Mouse (Mus musculus) intestine, embryonic 14.5 days (tissue): ENCODE results near the gene Gm49776. TPM values are rescaled to one million over a fixed set of nuclear protein-coding genes. Genes with fewer than 3 reads are reported as not detected.

Experiments used
- ATAC-seq: fragments of 200-750 bp; cut with Nextera tagmentation; replicated peaks from 2 replicates; pipeline ENCODE4 v1.8.0; 2017; ENCODE audit warnings: low read depth, moderate number of reproducible peaks, moderate TSS enrichment, moderate library complexity; ENCODE audit not compliant: low FRiP score, low TSS enrichment
- DNase-seq: peaks from one replicate; pipeline ENCODE4 v3.0.0-alpha.2; 2018; ENCODE audit warnings: low spot score
- H3K27ac ChIP-seq: fragments of 300-500 bp; sonication (generic); 2 replicates; pipeline ENCODE4 v1.5.1; 2014; ENCODE audit warnings: low read depth, mild to moderate bottlenecking, control low read depth
- H3K27me3 ChIP-seq: fragments of 300-500 bp; sonication (generic); replicated peaks from 2 replicates; pipeline ENCODE4 v1.6.1; 2014; ENCODE audit warnings: low read length, control low read depth; ENCODE audit not compliant: control insufficient read depth, insufficient read depth
- H3K36me3 ChIP-seq: fragments of 300-500 bp; sonication (generic); 2 replicates; pipeline ENCODE4 v1.6.1; 2014; ENCODE audit warnings: low read length, control low read depth; ENCODE audit not compliant: control insufficient read depth, insufficient read depth
- H3K4me1 ChIP-seq: fragments of 300-500 bp; sonication (generic); replicated peaks from 2 replicates; pipeline ENCODE4 v1.6.1; 2014; ENCODE audit warnings: low read length, control low read depth, mixed read lengths; ENCODE audit not compliant: control insufficient read depth, insufficient read depth
- H3K4me2 ChIP-seq: fragments of 300-500 bp; sonication (generic); 2 replicates; pipeline ENCODE4 v1.6.1; 2014; ENCODE audit warnings: low read length
- H3K4me3 ChIP-seq: fragments of 300-500 bp; sonication (generic); 2 replicates; pipeline ENCODE4 v1.5.1; 2014; ENCODE audit warnings: low read depth, low read length, control low read depth, mixed read lengths
- H3K9ac ChIP-seq: fragments of 300-500 bp; sonication (generic); 2 replicates; pipeline ENCODE4 v1.6.1; 2014; ENCODE audit warnings: mild to moderate bottlenecking, low read length
- H3K9me3 ChIP-seq: fragments of 300-500 bp; sonication (generic); 2 replicates; pipeline ENCODE4 v1.6.1; 2016; ENCODE audit warnings: low read length, control low read depth; ENCODE audit not compliant: control insufficient read depth
- WGBS: fragments of 180-500 bp; shearing (Covaris S2); extraction: QIAGEN DNeasy Blood & Tissue Kit; methylation state at CpG from one replicate; pipeline ENCODE4 v1.1.7; 2014; 5-methylcytosine and 5-hydroxymethylcytosine counted together
- polyA plus RNA-seq: library from polyadenylated mRNA; unstranded; fragments of >200 nt; fragmentation: Nextera tagmentation; extraction: Ambion mirVana; gene quantifications from 2 replicates; pipeline ENCODE4 v1.2.1, GENCODE M21; 2014

Gene Gm49776
- polyA plus RNA-seq, 1 experiment from 2014 or later = not detected

GRCm38 (mm10) chr16:18218580-18218996 is 39.5 kb downstream of the Gm49776 start:
- no peak overlapping the region for H3K4me2 ChIP-seq
- H3K9me3 ChIP-seq = no peaks in the 10 kb centered on the region
- no peak overlapping the region for H3K9ac ChIP-seq
- WGBS = 71% methylated on average over 9 of the region's 9 CpGs
- peaks cover 16% of the 10 kb centered on the region; the same call in 1 of the 2 replicates for H3K36me3 ChIP-seq
- ATAC-seq (no peak), DNase-seq (no peak)
- no peak overlapping the region for H3K4me3 ChIP-seq
- H3K27ac ChIP-seq = no peak overlapping the region
- no peaks in the 10 kb centered on the region for H3K27me3 ChIP-seq
- peaks cover 10% of the 10 kb centered on the region for H3K4me1 ChIP-seq

GRCm38 (mm10) chr16:18217579-18217978 is 40.5 kb downstream of the Gm49776 start, which contains the start of gene Ccdc188:
Ccdc188 (plus strand) TSS chr16:18217879.
- ATAC-seq (no peak), DNase-seq (no peak)
- H3K27ac ChIP-seq = no peak within 1 kb of the TSS
- peaks cover 10% of the 10 kb centered on the region for H3K4me1 ChIP-seq
- no peaks in the 10 kb centered on the region for H3K9me3 ChIP-seq
- H3K27me3 ChIP-seq = no peaks in the 10 kb centered on the region
- H3K4me2 ChIP-seq = no peak within 1 kb of the TSS
- no peak within 1 kb of the TSS for H3K9ac ChIP-seq
- no peak within 1 kb of the TSS for H3K4me3 ChIP-seq
- WGBS = 87% methylated on average over 4 of the region's 4 CpGs
- H3K36me3 ChIP-seq = peaks cover 7% of the 10 kb centered on the region; the same call in 1 of the 2 replicates

- Histone ChIP-seq H3K27ac (no peak overlapping the region), H3K9ac (no peak overlapping the region), H3K27me3 (no peaks in the 10 kb centered on the region), H3K4me3 (no peak overlapping the region), H3K36me3 (no peaks in the 10 kb centered on the region), H3K9me3 (no peaks in the 10 kb centered on the region), H3K4me1 (peaks cover 7% of the 10 kb centered on the region), H3K4me2 (no peak overlapping the region)
- DNase-seq (no peak), ATAC-seq (no peak)
- WGBS = 74% methylated on average over 7 of the region's 7 CpGs
These were observed 43.3 kb downstream of the Gm49776 start for GRCm38 (mm10) chr16:18214858-18215257.

GRCm38 (mm10) chr16:18213689-18214088 is 44.4 kb downstream of the Gm49776 start:
- no peak overlapping the region for H3K27ac ChIP-seq
- ATAC-seq (peak; percentile 11), DNase-seq (no peak)
- no peak overlapping the region for H3K4me2 ChIP-seq
- no peaks in the 10 kb centered on the region for H3K36me3 ChIP-seq
- H3K27me3 ChIP-seq = no peaks in the 10 kb centered on the region
- H3K9ac ChIP-seq = no peak overlapping the region
- H3K9me3 ChIP-seq = no peaks in the 10 kb centered on the region
- H3K4me1 ChIP-seq = 0 out of 2 replicates have a peak, but pooled peaks cover 4% of the 10 kb centered on the region
- no peak overlapping the region for H3K4me3 ChIP-seq
- WGBS = 40% methylated on average over 6 of the region's 6 CpGs

GRCm38 (mm10) chr16:18211417-18212171 is 46.5 kb downstream of the Gm49776 start:
- Histone ChIP-seq H3K27me3 (no peaks in the 10 kb centered on the region), H3K4me2 (no peak overlapping the region), H3K27ac (no peak overlapping the region), H3K36me3 (no peaks in the 10 kb centered on the region), H3K4me1 (0 out of 2 replicates have a peak, but pooled peaks cover 4% of the 10 kb centered on the region), H3K4me3 (no peak overlapping the region), H3K9ac (no peak overlapping the region), H3K9me3 (no peaks in the 10 kb centered on the region)
- ATAC-seq (peak; percentile 53), DNase-seq (peak; percentile 97)
- 43% methylated on average over 10 of the region's 10 CpGs for WGBS

- H3K4me2 ChIP-seq = no peak overlapping the region
- no peak overlapping the region for H3K4me3 ChIP-seq
- H3K27ac ChIP-seq = no peak overlapping the region
- 23% methylated on average over 8 of the region's 8 CpGs for WGBS
- DNase-seq (peak; percentile 83), ATAC-seq (peak; percentile 36; the same call in 1 of the 2 replicates)
- 0 out of 2 replicates have a peak, but pooled peaks cover 4% of the 10 kb centered on the region for H3K4me1 ChIP-seq
- no peaks in the 10 kb centered on the region for H3K9me3 ChIP-seq
- no peaks in the 10 kb centered on the region for H3K27me3 ChIP-seq
- H3K9ac ChIP-seq = no peak overlapping the region
- H3K36me3 ChIP-seq = no peaks in the 10 kb centered on the region
These were observed 47.3 kb downstream of the Gm49776 start for GRCm38 (mm10) chr16:18210701-18211416.

GRCm38 (mm10) chr16:18203430-18204091 is 54.6 kb downstream of the Gm49776 start:
- DNase-seq = no peak
- WGBS = 57% methylated on average over 7 of the region's 7 CpGs
- no peak for ATAC-seq

GRCm38 (mm10) chr16:18202061-18202460 is 56.1 kb downstream of the Gm49776 start:
- H3K27ac ChIP-seq = no peak overlapping the region
- WGBS = 92% methylated on average over 1 of the region's 1 CpGs
- no peaks in the 10 kb centered on the region for H3K4me1 ChIP-seq
- H3K4me3 ChIP-seq = no peak overlapping the region
- no peaks in the 10 kb centered on the region for H3K27me3 ChIP-seq
- DNase-seq (no peak), ATAC-seq (no peak)
- no peak overlapping the region for H3K9ac ChIP-seq
- no peaks in the 10 kb centered on the region for H3K36me3 ChIP-seq
- H3K4me2 ChIP-seq = no peak overlapping the region
- H3K9me3 ChIP-seq = no peaks in the 10 kb centered on the region

More at GRCm38 (mm10) chr16:18203430-18204091, 54.6 kb downstream of the Gm49776 start:
- Histone ChIP-seq H3K4me3 (no peak overlapping the region), H3K9me3 (no peaks in the 10 kb centered on the region), H3K4me1 (no peaks in the 10 kb centered on the region), H3K4me2 (no peak overlapping the region), H3K36me3 (no peaks in the 10 kb centered on the region), H3K9ac (no peak overlapping the region), H3K27me3 (no peaks in the 10 kb centered on the region), H3K27ac (no peak overlapping the region)
